Mouse (Mus musculus): ENCODE measurements around the gene Nid1. TPM values are rescaled to one million over a fixed set of nuclear protein-coding genes. Genes with fewer than 3 reads are reported as not detected.

Nid1 gene
- polyA plus RNA-seq, 1 experiment from 2014 or later, result 37.8 TPM

GRCm38 (mm10) chr13:13498022-13498421 lies 60.7 kb downstream of the Nid1 start:
- no peaks in the 10 kb centered on the region for H3K4me1 ChIP-seq (ENCODE audit: control insufficient read depth, insufficient read depth, low read length)
- no peaks in the 10 kb centered on the region for H3K27me3 ChIP-seq (ENCODE audit: control insufficient read depth, insufficient read depth, low read depth, low read length)
- no peak overlapping the region for H3K9ac ChIP-seq (ENCODE audit: low read depth, low read length)
- H3K4me3 ChIP-seq (ENCODE audit: low read depth, low read length), result no peak overlapping the region
- no peaks in the 10 kb centered on the region for H3K36me3 ChIP-seq (ENCODE audit: control insufficient read depth, insufficient read depth, low read length)
- H3K9me3 ChIP-seq (replicated peaks; ENCODE audit: control insufficient read depth, low read length, poor library complexity, severe bottlenecking), result no peaks in the 10 kb centered on the region
- no peak overlapping the region for H3K27ac ChIP-seq (ENCODE audit: low read length)
- 77% methylated on average over 2 of the region's 2 CpGs for WGBS
- ATAC-seq, result no peak
- H3K4me2 ChIP-seq (ENCODE audit: low read length), result no peak overlapping the region

- WGBS, result 90% methylated on average over 10 of the region's 10 CpGs
- Histone ChIP-seq H3K27me3 (ENCODE audit: control insufficient read depth, insufficient read depth, low read depth, low read length) (no peaks in the 10 kb centered on the region), H3K9ac (ENCODE audit: low read depth, low read length) (no peak overlapping the region), H3K4me1 (ENCODE audit: control insufficient read depth, insufficient read depth, low read length) (no peaks in the 10 kb centered on the region), H3K36me3 (ENCODE audit: control insufficient read depth, insufficient read depth, low read length) (no peaks in the 10 kb centered on the region), H3K9me3 (replicated peaks; ENCODE audit: control insufficient read depth, low read length, poor library complexity, severe bottlenecking) (no peaks in the 10 kb centered on the region), H3K4me3 (ENCODE audit: low read depth, low read length) (no peak overlapping the region), H3K27ac (ENCODE audit: low read length) (no peak overlapping the region), H3K4me2 (ENCODE audit: low read length) (no peak overlapping the region)
- no peak for ATAC-seq
Observed at GRCm38 (mm10) chr13:13502406-13502805, 65.1 kb downstream of the Nid1 start.

DNA sequence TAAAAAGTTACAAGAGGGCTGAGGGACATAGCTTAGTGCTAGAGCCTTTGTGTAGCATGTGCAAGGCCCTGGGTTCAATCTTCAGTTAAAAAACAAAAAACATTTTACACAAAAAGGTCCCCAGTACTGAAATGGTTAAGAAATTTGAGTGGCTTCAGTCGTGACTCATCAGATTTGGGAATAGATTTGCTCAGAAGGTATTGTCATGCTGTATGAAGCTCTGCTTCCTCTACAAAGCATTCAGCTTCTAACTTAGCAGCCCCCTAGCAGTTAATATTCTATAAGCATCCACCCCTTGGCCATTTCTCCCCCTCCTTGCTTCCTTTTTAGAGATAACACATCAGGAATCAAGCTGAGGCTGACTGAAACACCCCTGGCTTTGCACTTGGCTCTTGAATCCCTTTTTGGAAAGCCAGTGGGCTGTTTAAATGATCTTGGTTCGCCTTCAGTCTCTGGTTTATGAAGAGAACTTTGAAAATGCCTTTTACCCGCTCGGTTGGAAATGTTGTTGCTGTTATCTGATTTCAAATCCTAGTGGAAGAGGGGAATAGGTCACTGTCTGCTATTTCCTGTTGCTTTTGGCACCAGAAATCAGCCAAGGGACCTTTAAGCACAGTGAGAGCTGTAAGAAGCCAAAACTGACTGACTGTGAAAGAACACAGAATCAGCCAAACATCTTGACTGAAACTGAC lies 66.5 kb downstream of the Nid1 start:
- peak; percentile 51; the same call in 1 of the 2 replicates for ATAC-seq
- H3K4me2 ChIP-seq (ENCODE audit: low read length), result no peak overlapping the region
- H3K27me3 ChIP-seq (ENCODE audit: control insufficient read depth, insufficient read depth, low read depth, low read length), result no peaks in the 10 kb centered on the region
- WGBS, result 58% methylated on average over 4 of the region's 4 CpGs
- H3K36me3 ChIP-seq (ENCODE audit: control insufficient read depth, insufficient read depth, low read length), result no peaks in the 10 kb centered on the region
- no peak overlapping the region for H3K9ac ChIP-seq (ENCODE audit: low read depth, low read length)
- H3K9me3 ChIP-seq (replicated peaks; ENCODE audit: control insufficient read depth, low read length, poor library complexity, severe bottlenecking), result no peaks in the 10 kb centered on the region
- H3K4me3 ChIP-seq (ENCODE audit: low read depth, low read length), result no peak overlapping the region
- H3K27ac ChIP-seq (ENCODE audit: low read length), result no peak overlapping the region
- H3K4me1 ChIP-seq (ENCODE audit: control insufficient read depth, insufficient read depth, low read length), result no peaks in the 10 kb centered on the region

DNA sequence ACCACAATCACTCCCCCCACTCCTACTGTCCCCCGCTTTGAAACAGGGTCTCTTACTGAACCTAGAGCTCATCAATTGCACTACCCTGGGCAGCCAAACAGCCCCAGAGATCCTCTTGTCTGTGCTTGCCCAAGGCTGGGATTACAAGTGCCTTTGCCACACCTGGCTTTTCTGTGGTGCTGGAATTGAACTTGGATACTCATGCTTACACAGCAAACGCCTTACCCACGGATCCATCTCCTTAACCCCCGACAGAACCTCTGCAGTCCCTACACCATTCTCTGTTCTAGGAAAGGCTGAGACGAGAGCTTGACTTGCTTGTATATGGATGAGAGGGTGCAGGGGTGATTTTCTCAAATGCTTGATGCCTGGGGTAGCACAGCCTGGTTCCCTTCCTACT lies 67.7 kb downstream of the Nid1 start:
- H3K4me1 ChIP-seq (ENCODE audit: control insufficient read depth, insufficient read depth, low read length), result no peaks in the 10 kb centered on the region
- no peak overlapping the region for H3K4me2 ChIP-seq (ENCODE audit: low read length)
- H3K4me3 ChIP-seq (ENCODE audit: low read depth, low read length), result no peak overlapping the region
- no peak overlapping the region for H3K9ac ChIP-seq (ENCODE audit: low read depth, low read length)
- no peaks in the 10 kb centered on the region for H3K9me3 ChIP-seq (replicated peaks; ENCODE audit: control insufficient read depth, low read length, poor library complexity, severe bottlenecking)
- no peaks in the 10 kb centered on the region for H3K27me3 ChIP-seq (ENCODE audit: control insufficient read depth, insufficient read depth, low read depth, low read length)
- H3K36me3 ChIP-seq (ENCODE audit: control insufficient read depth, insufficient read depth, low read length), result no peaks in the 10 kb centered on the region
- 93% methylated on average over 5 of the region's 5 CpGs for WGBS
- no peak overlapping the region for H3K27ac ChIP-seq (ENCODE audit: low read length)
- no peak for ATAC-seq

DNA sequence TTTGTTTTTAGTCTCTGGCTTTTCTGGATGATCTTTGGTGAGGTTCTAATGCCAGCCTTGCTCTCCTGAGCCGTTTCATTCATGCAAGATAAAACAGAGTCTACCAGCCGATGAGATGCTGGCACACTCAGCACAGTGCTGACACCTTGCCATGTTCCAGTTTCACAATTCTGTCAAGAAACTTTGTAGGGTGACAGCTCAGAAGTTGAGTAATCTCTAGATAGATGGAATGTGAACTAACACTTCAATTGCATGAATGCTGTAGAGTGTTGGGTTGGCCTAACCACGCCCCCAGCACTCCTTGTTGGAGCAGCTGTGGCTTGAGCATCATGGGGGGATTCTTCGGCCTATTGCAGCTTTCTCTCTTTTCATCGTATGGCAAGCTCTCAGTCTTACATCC lies 69.2 kb downstream of the Nid1 start:
- no peak for ATAC-seq
- Histone ChIP-seq H3K4me1 (ENCODE audit: control insufficient read depth, insufficient read depth, low read length) (no peaks in the 10 kb centered on the region), H3K9me3 (replicated peaks; ENCODE audit: control insufficient read depth, low read length, poor library complexity, severe bottlenecking) (no peaks in the 10 kb centered on the region), H3K27ac (ENCODE audit: low read length) (no peak overlapping the region), H3K4me2 (ENCODE audit: low read length) (no peak overlapping the region), H3K36me3 (ENCODE audit: control insufficient read depth, insufficient read depth, low read length) (no peaks in the 10 kb centered on the region), H3K4me3 (ENCODE audit: low read depth, low read length) (no peak overlapping the region), H3K9ac (ENCODE audit: low read depth, low read length) (no peak overlapping the region), H3K27me3 (ENCODE audit: control insufficient read depth, insufficient read depth, low read depth, low read length) (no peaks in the 10 kb centered on the region)
- 90% methylated on average over 5 of the region's 5 CpGs for WGBS

GRCm38 (mm10) chr13:13514861-13515260 lies 77.5 kb downstream of the Nid1 start:
- Histone ChIP-seq H3K27me3 (ENCODE audit: control insufficient read depth, insufficient read depth, low read depth, low read length) (no peaks in the 10 kb centered on the region), H3K36me3 (ENCODE audit: control insufficient read depth, insufficient read depth, low read length) (no peaks in the 10 kb centered on the region), H3K9ac (ENCODE audit: low read depth, low read length) (no peak overlapping the region), H3K27ac (ENCODE audit: low read length) (no peak overlapping the region), H3K9me3 (replicated peaks; ENCODE audit: control insufficient read depth, low read length, poor library complexity, severe bottlenecking) (no peaks in the 10 kb centered on the region), H3K4me3 (ENCODE audit: low read depth, low read length) (no peak overlapping the region), H3K4me1 (ENCODE audit: control insufficient read depth, insufficient read depth, low read length) (no peaks in the 10 kb centered on the region), H3K4me2 (ENCODE audit: low read length) (no peak overlapping the region)
- no peak for ATAC-seq
- 80% methylated on average over 4 of the region's 4 CpGs for WGBS

DNA sequence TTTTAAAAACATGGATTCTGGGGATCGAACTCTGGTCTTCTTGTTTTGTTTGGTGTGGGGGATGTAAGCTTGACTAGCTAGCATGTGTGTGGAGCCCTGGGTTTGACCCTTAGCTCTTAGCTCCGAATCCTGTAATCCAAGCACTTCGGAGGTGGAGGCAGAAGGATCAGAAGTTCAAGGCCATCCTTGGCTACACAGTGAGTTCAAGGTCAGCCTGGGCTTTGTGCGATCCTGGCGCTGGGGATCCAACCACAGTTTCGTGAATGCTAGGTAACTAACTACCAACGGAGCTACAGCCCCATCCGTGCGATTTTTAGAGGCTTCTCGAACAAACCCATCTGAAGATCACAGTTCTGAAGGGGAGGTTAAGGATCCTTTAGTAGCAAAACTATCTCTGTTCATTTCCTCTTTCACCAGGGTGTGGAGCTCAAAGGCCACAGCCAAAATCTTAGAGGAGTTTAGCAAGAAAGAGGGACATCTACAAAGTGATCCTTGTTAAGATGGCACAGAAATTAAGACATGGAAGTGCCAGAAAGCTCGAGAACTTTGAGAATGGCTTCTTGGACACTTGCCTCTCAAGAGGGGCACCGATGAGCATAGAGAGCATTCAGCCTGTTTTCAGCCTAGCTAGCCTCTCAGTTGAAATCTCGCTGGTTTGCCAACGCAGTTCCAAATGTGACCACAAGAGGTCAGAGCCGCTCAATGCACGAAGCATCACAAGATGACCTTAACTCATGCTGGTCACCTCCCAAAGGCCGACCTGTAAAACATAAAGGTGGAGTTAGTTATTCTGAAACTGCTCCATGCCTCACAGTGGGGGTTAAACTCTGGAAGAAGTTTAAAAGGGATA lies 79.2 kb downstream of the Nid1 start:
- H3K9ac ChIP-seq (ENCODE audit: low read depth, low read length), result no peak overlapping the region

DNA sequence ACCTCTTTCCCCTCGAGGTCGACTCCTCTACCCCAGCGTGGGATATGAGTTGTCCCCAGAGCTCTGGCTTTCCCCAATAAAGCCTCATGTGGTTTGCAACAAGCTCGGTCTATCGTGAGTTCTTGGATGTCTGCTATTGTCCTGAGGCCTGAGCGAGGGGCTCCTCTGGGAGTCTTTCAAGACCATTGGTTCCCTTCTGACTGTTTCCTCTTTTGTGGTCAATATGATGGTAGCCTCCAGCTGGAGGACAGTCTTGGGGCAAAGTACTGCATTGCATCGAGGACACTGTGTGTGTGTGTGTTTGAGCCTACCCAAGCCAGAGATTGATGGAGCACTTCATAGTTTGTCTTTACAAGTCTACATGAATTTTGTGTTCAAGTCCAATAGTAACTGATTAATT lies 80.8 kb downstream of the Nid1 start:
- 97% methylated on average over 7 of the region's 7 CpGs for WGBS
- Histone ChIP-seq H3K27ac (ENCODE audit: low read length) (no peak overlapping the region), H3K4me3 (ENCODE audit: low read depth, low read length) (no peak overlapping the region), H3K4me1 (ENCODE audit: control insufficient read depth, insufficient read depth, low read length) (no peaks in the 10 kb centered on the region), H3K9ac (ENCODE audit: low read depth, low read length) (no peak overlapping the region), H3K36me3 (ENCODE audit: control insufficient read depth, insufficient read depth, low read length) (no peaks in the 10 kb centered on the region), H3K27me3 (ENCODE audit: control insufficient read depth, insufficient read depth, low read depth, low read length) (no peaks in the 10 kb centered on the region), H3K4me2 (ENCODE audit: low read length) (no peak overlapping the region), H3K9me3 (replicated peaks; ENCODE audit: control insufficient read depth, low read length, poor library complexity, severe bottlenecking) (no peaks in the 10 kb centered on the region)
- ATAC-seq, result no peak

More for the DNA sequence above, 79.2 kb downstream of the Nid1 start:
- no peaks in the 10 kb centered on the region for H3K27me3 ChIP-seq (ENCODE audit: control insufficient read depth, insufficient read depth, low read depth, low read length)
- H3K36me3 ChIP-seq (ENCODE audit: control insufficient read depth, insufficient read depth, low read length), result no peaks in the 10 kb centered on the region
- 49% methylated on average over 17 of the region's 17 CpGs for WGBS
- H3K27ac ChIP-seq (ENCODE audit: low read length), result no peak overlapping the region
- peak; percentile 77 for ATAC-seq
- H3K4me1 ChIP-seq (ENCODE audit: control insufficient read depth, insufficient read depth, low read length), result no peaks in the 10 kb centered on the region
- H3K4me2 ChIP-seq (ENCODE audit: low read length), result peak overlapping the region; percentile 34
- no peak overlapping the region for H3K4me3 ChIP-seq (ENCODE audit: low read depth, low read length)
- H3K9me3 ChIP-seq (replicated peaks; ENCODE audit: control insufficient read depth, low read length, poor library complexity, severe bottlenecking), result no peaks in the 10 kb centered on the region

- 92% methylated on average over 5 of the region's 5 CpGs for WGBS
- Histone ChIP-seq H3K4me3 (ENCODE audit: low read depth, low read length) (no peak overlapping the region), H3K27ac (ENCODE audit: low read length) (no peak overlapping the region), H3K27me3 (ENCODE audit: control insufficient read depth, insufficient read depth, low read depth, low read length) (no peaks in the 10 kb centered on the region), H3K36me3 (ENCODE audit: control insufficient read depth, insufficient read depth, low read length) (no peaks in the 10 kb centered on the region), H3K4me1 (ENCODE audit: control insufficient read depth, insufficient read depth, low read length) (no peaks in the 10 kb centered on the region), H3K9me3 (replicated peaks; ENCODE audit: control insufficient read depth, low read length, poor library complexity, severe bottlenecking) (no peaks in the 10 kb centered on the region), H3K9ac (ENCODE audit: low read depth, low read length) (no peak overlapping the region), H3K4me2 (ENCODE audit: low read length) (no peak overlapping the region)
- ATAC-seq, result no peak
Observed at GRCm38 (mm10) chr13:13520436-13520835, 83.1 kb downstream of the Nid1 start.
